Mouse (Mus musculus) cerebellum, adult 8-10 months (tissue): ENCODE results near the gene Slc25a21.

Experiments
- DNase-seq: peaks from one replicate; pipeline ENCODE4 v3.0.0; 2022

Slc25a21 gene

DNA sequence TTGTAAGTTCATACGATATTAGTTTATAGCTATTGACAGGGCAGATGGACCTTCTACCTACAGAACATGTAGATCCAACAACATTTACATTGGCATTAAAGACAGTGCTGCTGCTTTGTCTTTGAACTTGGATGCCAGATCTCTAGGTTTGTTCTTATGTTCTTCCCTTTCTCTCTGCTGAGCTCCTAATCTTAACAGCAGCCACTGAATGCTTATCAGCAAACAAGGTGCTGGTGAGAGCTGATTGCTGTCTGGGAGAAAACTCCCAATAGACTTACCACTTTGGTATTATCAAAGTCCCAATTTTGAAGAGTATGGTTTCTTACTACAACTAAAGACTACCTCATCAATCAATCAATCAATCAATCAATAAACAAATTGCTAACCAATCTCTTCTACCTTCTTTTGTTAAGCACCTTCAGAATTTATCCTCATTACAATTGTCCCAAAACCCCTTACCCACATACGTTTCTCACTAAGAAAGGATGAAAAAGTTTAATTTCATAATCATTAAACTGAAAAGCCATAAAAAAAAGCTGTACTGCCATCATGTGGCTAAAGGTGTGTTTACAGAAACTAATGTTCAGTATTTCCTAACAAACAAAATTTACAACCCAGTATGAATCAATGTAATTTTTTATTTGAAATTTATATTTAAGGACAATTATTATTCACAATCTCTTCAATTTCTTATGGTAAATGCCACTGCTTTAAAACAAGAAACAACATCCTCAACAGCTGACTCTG, 12.7 kb downstream of the Slc25a21 start:
- no peak for DNase-seq

DNA sequence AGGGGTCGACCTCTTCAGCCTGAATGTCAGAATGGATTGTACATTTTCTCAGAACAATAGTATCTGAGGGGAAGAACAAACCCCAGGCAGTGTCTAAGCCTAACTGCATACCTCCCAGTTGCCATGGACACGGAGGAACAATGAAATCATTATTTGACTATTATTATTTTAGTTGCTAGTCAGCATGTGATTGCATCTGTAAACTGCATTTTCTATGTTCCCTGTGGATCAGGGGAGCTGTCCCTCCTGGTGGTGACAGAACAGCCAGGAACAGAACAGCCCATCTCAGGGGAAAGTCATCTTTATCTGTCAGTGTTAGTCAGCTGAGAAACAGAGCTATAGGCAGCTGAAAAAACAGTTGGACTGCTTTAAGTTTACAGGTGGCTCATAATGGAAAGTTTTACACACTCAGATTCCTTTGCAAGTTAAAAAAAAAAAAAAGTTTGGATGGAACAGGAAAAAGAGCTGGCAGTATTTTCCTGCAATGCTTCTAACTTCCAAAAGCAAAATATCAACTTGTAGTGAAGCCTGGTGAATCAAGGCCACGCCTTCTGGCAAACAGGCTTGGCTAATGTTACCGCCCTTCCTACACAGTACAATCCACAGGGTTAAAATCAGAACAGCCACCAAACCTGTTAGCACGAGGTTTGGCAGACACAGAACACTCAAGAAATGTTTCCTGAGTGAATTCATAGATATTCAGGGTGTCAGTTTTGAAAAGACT, 17.6 kb downstream of the Slc25a21 start:
- no peak for DNase-seq

GRCm38 (mm10) chr12:57178818-57179217, 18.5 kb downstream of the Slc25a21 start:
- DNase-seq, result no peak

- DNase-seq, result no peak
Observed at GRCm38 (mm10) chr12:57163294-57163693, 34.0 kb downstream of the Slc25a21 start.

DNA sequence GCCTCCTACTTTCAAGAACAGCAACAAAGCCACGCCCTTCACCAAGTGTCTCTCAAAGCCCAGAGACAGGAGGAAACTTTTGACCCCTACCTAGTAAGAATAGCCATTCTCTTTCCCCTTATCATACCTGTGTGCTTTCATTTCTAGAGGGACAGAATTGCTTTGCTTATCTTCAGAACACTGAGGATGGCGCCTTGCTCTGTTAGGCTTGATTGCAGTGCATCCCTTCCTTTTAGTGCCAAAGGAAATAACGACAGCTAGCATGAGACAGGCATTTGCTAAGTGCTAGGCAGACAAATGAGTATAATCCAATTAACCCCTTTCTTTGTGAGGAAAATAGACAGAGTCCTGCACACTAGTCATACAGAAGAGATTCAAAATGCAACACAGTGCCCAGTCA, 34.4 kb downstream of the Slc25a21 start:
- no peak for DNase-seq

DNA sequence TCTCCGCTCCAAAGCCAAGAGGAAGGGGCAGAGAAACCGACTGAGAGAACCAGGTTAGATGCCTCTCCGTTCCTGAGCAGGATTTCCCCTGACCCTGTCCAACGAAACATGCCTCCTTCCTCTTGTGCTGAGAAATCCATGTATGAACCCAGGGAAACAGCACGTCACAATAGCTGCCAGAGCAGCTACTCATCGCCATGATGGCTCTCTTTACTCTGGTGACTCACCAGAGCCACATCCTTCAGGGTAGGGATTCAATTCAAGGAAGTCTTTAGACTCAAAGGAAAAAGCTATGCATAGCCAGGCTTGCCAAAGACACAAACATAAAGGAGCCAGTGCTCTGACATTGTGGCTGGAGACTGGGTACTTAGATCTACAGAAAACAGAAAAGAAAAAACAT, 37.4 kb downstream of the Slc25a21 start:
- DNase-seq, result no peak

DNA sequence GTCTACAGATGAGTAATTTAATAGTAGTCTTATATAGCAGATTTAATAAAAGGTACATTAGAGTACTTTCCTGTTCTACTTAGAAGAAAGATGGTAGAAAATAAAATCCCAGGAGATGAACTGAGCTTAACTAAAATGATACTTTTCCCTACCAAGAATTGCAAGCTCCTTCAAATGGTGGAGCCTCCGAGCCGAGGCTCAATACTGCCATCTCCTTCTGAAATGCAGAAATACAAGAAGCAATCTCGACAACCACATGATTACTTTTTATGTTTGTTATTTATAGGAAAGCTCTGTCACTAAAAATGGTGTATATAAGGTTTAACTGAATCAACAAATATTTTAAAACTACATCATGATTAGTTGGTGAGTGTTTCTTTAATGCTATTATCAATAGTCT, 39.0 kb downstream of the Slc25a21 start:
- no peak for DNase-seq

- no peak for DNase-seq
Observed at GRCm38 (mm10) chr12:57138937-57139336, 58.3 kb downstream of the Slc25a21 start.

- no peak for DNase-seq
Observed at GRCm38 (mm10) chr12:57137809-57138208, 59.5 kb downstream of the Slc25a21 start.

GRCm38 (mm10) chr12:57118602-57119001, 78.7 kb downstream of the Slc25a21 start:
- no peak for DNase-seq

- no peak for DNase-seq
Observed at GRCm38 (mm10) chr12:57115516-57115915, 81.8 kb downstream of the Slc25a21 start.

GRCm38 (mm10) chr12:57109363-57109762, 87.9 kb downstream of the Slc25a21 start:
- DNase-seq, result no peak

DNA sequence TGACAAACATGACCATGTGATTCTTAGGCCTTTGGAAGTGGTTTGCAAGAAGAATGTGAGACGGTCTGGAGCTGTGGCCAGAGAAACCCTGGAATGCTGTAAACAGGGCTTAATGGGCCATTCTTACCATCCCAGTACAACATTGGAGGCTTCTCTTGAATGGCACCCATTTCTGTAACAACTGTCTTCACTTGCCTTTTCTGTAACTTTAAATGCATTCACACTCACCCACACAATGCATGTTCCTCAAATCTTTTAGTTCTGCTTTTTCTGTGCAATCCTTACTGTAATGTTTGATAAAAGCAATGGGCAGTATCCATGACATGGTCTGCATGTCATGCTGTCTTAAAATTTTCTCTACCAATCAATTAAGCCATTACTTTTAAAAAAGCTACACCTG, 95.0 kb downstream of the Slc25a21 start:
- DNase-seq, result no peak

GRCm38 (mm10) chr12:57100549-57100948, 96.7 kb downstream of the Slc25a21 start:
- no peak for DNase-seq

- DNase-seq, result no peak
Observed at GRCm38 (mm10) chr12:57099066-57099465, 98.2 kb downstream of the Slc25a21 start.

DNA sequence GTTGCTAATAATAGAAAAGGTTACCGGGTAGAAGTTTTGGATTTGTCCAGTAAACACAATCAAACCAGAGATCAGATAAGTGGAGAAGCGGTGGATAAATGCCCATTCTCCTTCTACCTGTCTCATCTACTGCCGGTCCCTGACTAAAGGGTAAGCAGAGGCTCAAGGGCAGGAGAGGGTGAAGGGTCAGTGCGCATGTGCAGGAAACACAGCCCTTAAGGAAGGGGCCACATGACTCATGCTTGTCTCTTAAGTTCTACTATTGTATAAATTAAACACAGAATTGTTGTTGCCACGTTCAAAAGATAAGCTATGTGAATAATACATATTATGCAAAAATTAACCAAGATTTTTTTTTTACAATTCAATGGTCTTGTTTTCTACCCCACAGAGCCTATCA, 98.9 kb downstream of the Slc25a21 start:
- no peak for DNase-seq

- DNase-seq, result no peak
Observed at GRCm38 (mm10) chr12:57093107-57093506, 104.2 kb downstream of the Slc25a21 start.

DNA sequence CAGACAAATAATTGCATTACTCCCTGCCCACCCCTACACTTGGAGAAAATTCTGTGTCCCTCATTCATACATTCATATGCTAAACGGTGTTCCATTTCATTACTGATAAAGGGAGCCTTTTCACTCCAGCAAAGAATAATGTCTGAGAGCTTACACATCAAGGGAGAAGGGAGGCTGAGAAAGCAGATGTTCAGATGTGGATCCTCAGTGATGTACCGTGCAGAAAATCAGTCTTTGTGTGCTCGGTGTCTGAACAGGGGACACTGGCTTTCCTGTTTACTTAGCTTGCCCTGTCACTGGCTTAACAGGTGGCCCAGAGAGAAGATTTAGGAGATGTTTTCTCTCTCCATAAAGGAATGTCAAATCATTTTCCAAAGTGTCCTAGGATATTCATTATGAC, 112.8 kb downstream of the Slc25a21 start:
- no peak for DNase-seq

DNA sequence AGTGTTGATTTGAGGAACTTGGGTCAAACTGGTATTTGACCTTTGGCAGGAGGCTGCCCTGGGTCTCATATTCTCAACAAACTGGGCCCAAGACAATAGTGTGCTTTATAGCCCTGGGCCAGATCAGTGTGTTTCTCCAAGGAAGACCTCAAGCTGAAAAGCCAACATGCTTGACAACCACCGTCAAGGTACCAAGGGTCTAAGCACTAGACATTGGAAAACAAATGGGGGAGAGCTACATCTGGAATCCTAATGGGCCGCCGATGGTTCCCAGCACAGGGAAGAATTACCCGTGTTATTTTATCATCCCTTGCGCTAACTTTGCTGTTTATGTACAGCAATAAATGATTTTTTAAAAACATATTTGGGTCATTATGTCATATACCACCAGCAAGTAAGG, 113.7 kb downstream of the Slc25a21 start:
- no peak for DNase-seq

DNA sequence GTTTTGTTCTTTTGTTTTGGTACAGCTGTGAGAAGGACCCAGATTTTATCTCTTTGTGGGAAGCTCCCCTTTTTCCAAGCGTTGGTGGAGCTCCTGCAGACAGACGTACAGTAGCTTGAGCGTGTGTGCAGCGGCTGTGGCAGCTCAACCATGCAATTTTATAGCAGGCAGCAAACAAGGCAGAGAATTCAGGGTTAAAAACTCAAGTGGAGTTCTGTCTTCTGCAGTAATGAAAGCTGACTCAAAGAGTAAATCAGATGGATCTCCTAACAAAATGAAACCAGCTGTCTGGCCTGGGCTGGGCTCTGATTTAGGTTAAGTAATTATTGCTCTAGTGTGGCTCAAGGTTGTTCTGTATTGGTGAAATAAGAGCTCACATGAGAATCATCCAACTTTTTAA, 120.7 kb downstream of the Slc25a21 start:
- DNase-seq, result no peak

DNA sequence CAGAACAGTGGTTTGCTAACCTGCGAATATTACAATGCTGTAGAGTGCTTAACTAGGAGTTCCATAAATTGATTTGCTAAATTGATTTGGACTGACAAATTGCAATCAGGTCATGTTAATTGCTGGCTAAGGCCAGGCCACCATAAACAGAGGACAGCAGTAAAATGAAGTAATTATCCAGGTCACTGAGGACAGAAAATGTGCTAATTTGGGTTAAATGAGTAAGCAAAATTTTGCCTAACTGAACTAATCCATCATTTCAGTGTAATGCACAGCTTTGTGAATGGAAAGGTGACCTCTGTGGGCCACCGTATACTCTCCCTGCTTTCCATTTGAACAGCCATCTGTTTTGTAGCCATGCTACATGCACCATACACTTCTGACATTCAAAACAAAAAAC, 124.7 kb downstream of the Slc25a21 start:
- no peak for DNase-seq

DNA sequence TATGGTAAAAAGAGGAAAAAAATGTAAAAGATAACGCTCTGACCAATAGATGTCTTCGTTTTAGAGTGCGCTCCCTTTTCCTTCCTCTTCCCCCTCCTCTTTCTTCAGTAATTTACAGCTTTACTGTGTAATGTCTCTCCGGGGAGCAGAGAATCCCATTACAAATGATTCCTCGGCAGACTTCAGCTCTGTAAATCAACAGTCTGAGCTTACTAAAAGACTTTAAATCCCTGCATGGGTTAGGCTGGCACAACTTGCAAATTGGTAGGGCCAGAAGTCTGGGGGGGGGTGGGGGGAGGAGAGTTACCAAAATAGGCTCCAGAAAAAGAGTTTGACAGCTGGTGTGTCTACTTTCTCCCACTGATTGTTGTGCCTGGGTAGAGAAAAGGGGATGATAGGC, 128.7 kb downstream of the Slc25a21 start:
- DNase-seq, result no peak

GRCm38 (mm10) chr12:57019737-57020136, 177.5 kb downstream of the Slc25a21 start:
- no peak for DNase-seq

DNA sequence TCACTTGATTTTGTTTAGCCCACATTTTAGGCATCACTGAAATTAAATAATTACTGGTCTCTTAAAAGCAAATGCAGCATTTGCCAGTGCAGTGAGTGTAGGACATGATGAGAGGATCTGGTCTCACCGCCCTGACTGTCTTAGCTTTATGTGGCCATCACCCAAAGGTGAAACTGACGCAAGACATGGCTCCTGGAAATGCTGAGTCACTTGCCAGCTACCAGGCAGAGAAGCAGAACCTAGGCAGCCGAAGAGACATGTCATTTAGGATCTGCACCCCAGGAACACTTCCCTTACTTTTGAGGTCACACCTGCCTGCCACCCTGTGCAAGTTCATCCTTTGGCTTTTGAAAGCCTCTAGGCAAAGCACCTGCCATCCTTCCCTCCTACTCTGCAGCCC, 180.4 kb downstream of the Slc25a21 start:
- no peak for DNase-seq

DNA sequence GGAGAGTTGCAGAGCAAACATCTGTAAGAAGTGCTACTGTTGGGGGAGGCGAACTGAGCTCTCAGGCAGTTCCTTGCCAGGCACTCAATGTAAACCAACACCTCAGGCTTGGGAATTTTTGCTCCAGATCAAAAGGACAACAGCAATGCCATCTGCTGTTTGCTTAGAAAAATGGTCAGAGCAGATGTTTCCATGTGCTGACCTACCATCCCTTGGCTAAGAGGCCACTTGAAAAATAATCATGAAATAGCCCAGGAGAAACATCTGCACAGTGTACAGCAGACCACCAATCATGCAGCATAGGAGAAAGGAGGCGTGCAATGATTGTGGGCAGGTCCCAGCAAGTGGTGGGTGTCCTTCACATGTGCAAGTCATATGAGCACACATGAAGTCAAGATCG, 180.9 kb downstream of the Slc25a21 start:
- no peak for DNase-seq
